Comparison of ENCODE assay signal across 15 mouse cellular contexts in genomic region chr4:35571541-35572447, GRCm38 (mm10).
DNase-seq lines count a peak whose midpoint lies in the region; ATAC-seq and TF ChIP-seq lines count a peak whose summit lies in the region.
"Had no signal": no experiment of that assay in that cellular context is flagged by ENCODE, and none has a peak within 500 bp of the region (broad histone marks: within the 10 kb centered on the region; RNA-seq: fewer than 3 reads in every experiment).

No protein-coding gene starts in this region.

- H3K4me3 ChIP-seq in hindbrain, embryonic 12.5 days, result no peak overlapping the region
- no peak overlapping the region for H3K4me3 ChIP-seq in hindbrain, embryonic 13.5 days
- H3K4me3 ChIP-seq in ES-E14 (ENCODE audit: insufficient read depth in 1 of 2, low read depth in 1 of 2, low read length in 2 of 2, poor library complexity in 1 of 2, severe bottlenecking in 1 of 2), result peak overlapping the region; percentile 3 to 14; a peak in 1 of 4 replicates
- H3K4me3 ChIP-seq in midbrain, embryonic 12.5 days, result no peak overlapping the region
- H3K4me3 ChIP-seq in liver, postnatal 0 days (ENCODE audit: low read depth, low read length), result no peak overlapping the region
- H3K4me3 ChIP-seq: heart, embryonic 13.5 days; neural tube, embryonic 12.5 days had no signal

- no peak for TF ChIP-seq EP300 in liver, postnatal 0 days (IDR thresholded peaks at IDR 0.05; ENCODE audit: low read depth)

- no peak for TF ChIP-seq CTCF in brain, embryonic 14.5 days (IDR thresholded peaks at IDR 0.05; ENCODE audit: borderline replicate concordance, extremely low read depth, insufficient read depth, insufficient read length)
- no peak for TF ChIP-seq CTCF in liver, postnatal 0 days (IDR thresholded peaks at IDR 0.05; ENCODE audit: low read depth)

- WGBS in hindbrain, embryonic 12.5 days, result 45% methylated on average over 9 of the region's 9 CpGs
- WGBS in hindbrain, embryonic 13.5 days, result 44% methylated on average over 9 of the region's 9 CpGs
- WGBS in midbrain, embryonic 12.5 days, result 39% methylated on average over 9 of the region's 9 CpGs
- 51% methylated on average over 9 of the region's 9 CpGs for WGBS in liver, postnatal 0 days (ENCODE audit: insufficient replicate concordance)

- no peak overlapping the region for H3K27ac ChIP-seq in hindbrain, embryonic 12.5 days
- no peak overlapping the region for H3K27ac ChIP-seq in hindbrain, embryonic 13.5 days
- no peak overlapping the region for H3K27ac ChIP-seq in ES-E14 (ENCODE audit: insufficient read depth, low read depth, low read length, poor library complexity, severe bottlenecking)
- no peak overlapping the region for H3K27ac ChIP-seq in midbrain, embryonic 12.5 days (replicated peaks)
- no peak overlapping the region for H3K27ac ChIP-seq in liver, postnatal 0 days (ENCODE audit: low read depth)
- H3K27ac ChIP-seq: heart, embryonic 13.5 days; neural tube, embryonic 12.5 days had no signal

- H3K36me3 ChIP-seq in hindbrain, embryonic 12.5 days, result no peaks in the 10 kb centered on the region
- H3K36me3 ChIP-seq in hindbrain, embryonic 13.5 days, result no peaks in the 10 kb centered on the region
- no peaks in the 10 kb centered on the region for H3K36me3 ChIP-seq in ES-E14 (ENCODE audit: control insufficient read depth, insufficient read depth, low read length, poor library complexity, severe bottlenecking)
- H3K36me3 ChIP-seq in midbrain, embryonic 12.5 days, result no peaks in the 10 kb centered on the region
- no peaks in the 10 kb centered on the region for H3K36me3 ChIP-seq in liver, postnatal 0 days (replicated peaks; ENCODE audit: insufficient read depth, low read length)
- H3K36me3 ChIP-seq: heart, embryonic 13.5 days; neural tube, embryonic 12.5 days had no signal

- peak; percentile 38; the same call in 1 of the 2 replicates for ATAC-seq in hindbrain, embryonic 12.5 days (ENCODE audit: low FRiP score)
- no peak for ATAC-seq in hindbrain, embryonic 13.5 days (ENCODE audit: low FRiP score)
- peak; percentile 69 for ATAC-seq in midbrain, embryonic 12.5 days (ENCODE audit: low FRiP score, low read depth)
- no peak for ATAC-seq in liver, postnatal 0 days
- no peak for ATAC-seq in erythroid progenitor cell, adult 5-6 weeks (replicated peaks; ENCODE audit: low FRiP score, poor library complexity, severe bottlenecking)
- ATAC-seq: activated CD4-positive, CD25-positive, alpha-beta regulatory T cell, adult 4 months; intestine, postnatal 0 days had no signal

- H3K27me3 ChIP-seq in hindbrain, embryonic 12.5 days, result no peaks in the 10 kb centered on the region
- no peaks in the 10 kb centered on the region for H3K27me3 ChIP-seq in hindbrain, embryonic 13.5 days
- no peaks in the 10 kb centered on the region for H3K27me3 ChIP-seq in midbrain, embryonic 12.5 days
- H3K27me3 ChIP-seq in liver, postnatal 0 days (ENCODE audit: insufficient read depth, low read length), result no peaks in the 10 kb centered on the region
- H3K27me3 ChIP-seq: heart, embryonic 13.5 days; neural tube, embryonic 12.5 days had no signal

- DNase-seq in ES-E14 (ENCODE audit: low read depth, low spot score), result no peak
- peak; percentile 28 for DNase-seq in brain, embryonic 14.5 days (ENCODE audit: low read depth)
- DNase-seq in liver, postnatal 0 days, result no peak
- DNase-seq: cerebellum, adult 11 months; cerebellum, postnatal 36 days; gastrocnemius, postnatal 36 days; heart, postnatal 4 days had no signal

- no peak for TF ChIP-seq POLR2A in brain, embryonic 14.5 days (IDR thresholded peaks at IDR 0.05; ENCODE audit: borderline replicate concordance, extremely low read depth, insufficient read depth, insufficient read length, poor library complexity, severe bottlenecking)

- H3K4me2 ChIP-seq in hindbrain, embryonic 12.5 days (replicated peaks), result no peak overlapping the region
- no peak overlapping the region for H3K4me2 ChIP-seq in hindbrain, embryonic 13.5 days
- no peak overlapping the region for H3K4me2 ChIP-seq in midbrain, embryonic 12.5 days (replicated peaks)
- H3K4me2 ChIP-seq in liver, postnatal 0 days (ENCODE audit: low read depth, low read length), result no peak overlapping the region
- H3K4me2 ChIP-seq: heart, embryonic 13.5 days; neural tube, embryonic 12.5 days had no signal

- H3K4me1 ChIP-seq in hindbrain, embryonic 12.5 days, result peaks cover 3% of the 10 kb centered on the region; the same call in 1 of the 2 replicates
- no peaks in the 10 kb centered on the region for H3K4me1 ChIP-seq in hindbrain, embryonic 13.5 days (replicated peaks)
- no peaks in the 10 kb centered on the region for H3K4me1 ChIP-seq in ES-E14 (ENCODE audit: control insufficient read depth in 2 of 2, insufficient read depth in 2 of 2, low read length in 2 of 2, poor library complexity in 1 of 2)
- peaks cover 6% of the 10 kb centered on the region; the same call in 1 of the 2 replicates for H3K4me1 ChIP-seq in midbrain, embryonic 12.5 days
- no peaks in the 10 kb centered on the region for H3K4me1 ChIP-seq in liver, postnatal 0 days (ENCODE audit: insufficient read depth)
- H3K4me1 ChIP-seq: heart, embryonic 13.5 days; neural tube, embryonic 12.5 days had no signal

- in situ Hi-C loops in ES-E14 (cut with MboI; ENCODE audit: low sequenced_read_pairs in 2 of 2, unreplicated experiment in 2 of 2), result no loop called here

- H3K9ac ChIP-seq in hindbrain, embryonic 12.5 days, result no peak overlapping the region
- H3K9ac ChIP-seq in hindbrain, embryonic 13.5 days, result no peak overlapping the region
- no peak overlapping the region for H3K9ac ChIP-seq in ES-E14 (ENCODE audit: insufficient read depth, low read depth, low read length, poor library complexity, severe bottlenecking)
- 0 out of 2 replicates have a peak overlapping the region, but pooled peaks have one; percentile 15 for H3K9ac ChIP-seq in midbrain, embryonic 12.5 days (replicated peaks)
- no peak overlapping the region for H3K9ac ChIP-seq in liver, postnatal 0 days (replicated peaks)
- H3K9ac ChIP-seq: heart, embryonic 13.5 days; neural tube, embryonic 12.5 days had no signal

- no peaks in the 10 kb centered on the region for H3K9me3 ChIP-seq in hindbrain, embryonic 12.5 days (replicated peaks)
- H3K9me3 ChIP-seq in hindbrain, embryonic 13.5 days, result no peaks in the 10 kb centered on the region
- no peaks in the 10 kb centered on the region for H3K9me3 ChIP-seq in ES-E14 (ENCODE audit: control insufficient read depth, insufficient read depth, low read depth, low read length)
- no peaks in the 10 kb centered on the region for H3K9me3 ChIP-seq in midbrain, embryonic 12.5 days
- H3K9me3 ChIP-seq in liver, postnatal 0 days (ENCODE audit: low read length), result no peaks in the 10 kb centered on the region
- H3K9me3 ChIP-seq: heart, embryonic 13.5 days; neural tube, embryonic 12.5 days had no signal

TF ChIP-seq in ES-E14, 5 proteins besides CTCF, POLR2A, EP300 and RAD21:
- TF ChIP-seq HCFC1 (IDR thresholded peaks at IDR 0.05; ENCODE audit: borderline replicate concordance, insufficient read depth, low read length) (no peak), ZNF384 (IDR thresholded peaks at IDR 0.05; ENCODE audit: low read depth, low read length) (no peak)

Comparison
In these comparisons a context has a peak if more than half of its experiments do, and no peak if none do; other contexts are left out.
1. ATAC-seq: peak in hindbrain, embryonic 12.5 days (single experiment) and midbrain, embryonic 12.5 days (single experiment); none in hindbrain, embryonic 13.5 days (single experiment), liver, postnatal 0 days (single experiment) and erythroid progenitor cell, adult 5-6 weeks (single experiment).
2. H3K4me3 ChIP-seq: peak in ES-E14 (2 of 2); none in hindbrain, embryonic 12.5 days (single experiment), hindbrain, embryonic 13.5 days (single experiment), midbrain, embryonic 12.5 days (single experiment) and liver, postnatal 0 days (single experiment).